In the genomic region with DNA sequence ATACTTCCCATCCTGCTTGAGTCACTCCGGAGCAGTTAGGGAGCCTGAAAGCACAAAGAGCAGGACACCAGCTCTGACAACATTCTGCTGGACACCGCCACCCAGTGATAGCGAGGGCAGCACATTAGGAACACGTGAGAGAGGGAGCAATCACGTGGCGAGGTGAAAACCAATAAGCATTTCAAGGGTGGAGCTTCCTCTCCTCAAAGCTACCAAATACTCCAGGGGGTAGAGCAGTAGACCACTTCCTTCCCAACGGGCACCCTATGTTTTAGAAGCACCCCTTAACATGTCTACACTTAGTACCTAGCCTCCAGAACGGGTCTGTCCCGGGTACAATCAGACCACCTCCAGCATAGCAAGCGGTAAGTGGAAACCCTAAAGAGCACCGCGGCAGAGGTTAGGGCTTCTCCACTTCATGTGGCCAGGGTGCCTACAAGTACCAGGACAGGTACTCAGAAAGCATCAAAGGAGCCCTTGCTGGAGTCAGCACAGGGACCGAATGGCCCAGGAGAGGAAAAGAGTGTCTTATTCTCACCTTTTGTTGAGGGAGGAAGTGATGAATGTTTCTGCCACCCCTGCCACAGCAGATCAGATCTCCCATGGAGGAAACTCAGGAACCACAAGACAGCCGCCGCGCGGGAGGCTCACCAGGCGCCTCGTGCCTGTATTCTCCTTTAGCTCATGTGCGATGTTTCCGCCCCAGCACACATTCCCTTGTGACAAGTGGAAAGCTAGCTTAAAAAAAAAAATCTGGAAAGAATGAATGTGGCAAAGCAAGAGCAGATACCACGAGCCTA, we compare ENCODE assay signal across 11 mouse cellular contexts. TPM values are rescaled to one million over a fixed set of nuclear protein-coding genes. Genes with fewer than 3 reads are reported as not detected.
DNase-seq lines count a peak whose midpoint lies in the region; ATAC-seq and TF ChIP-seq lines count a peak whose summit lies in the region.
"Had no signal": no experiment of that assay in that cellular context is flagged by ENCODE, and none has a peak within 500 bp of the region (broad histone marks: within the 10 kb centered on the region; RNA-seq: fewer than 3 reads in every experiment).

No protein-coding gene starts in this region.

- no peak overlapping the region for H3K27ac ChIP-seq in heart, embryonic 16.5 days (ENCODE audit: low read length)
- H3K27ac ChIP-seq in hindbrain, embryonic 12.5 days = no peak overlapping the region

- H3K9me3 ChIP-seq in heart, embryonic 16.5 days (replicated peaks; ENCODE audit: control insufficient read depth, low read length) = no peaks in the 10 kb centered on the region
- H3K9me3 ChIP-seq in hindbrain, embryonic 12.5 days (replicated peaks) = no peaks in the 10 kb centered on the region

- peak; percentile 62 to 69 for DNase-seq in CD8-positive naive resting alpha-beta T cell, adult 2 months (ENCODE audit: low read depth in 2 of 2, low spot score in 2 of 2)
- no peak for DNase-seq in ovary, postnatal 10 days (ENCODE audit: low spot score)
- DNase-seq in cerebellum, adult 11-12 months = no peak
- no peak for DNase-seq in cerebellum, postnatal 25 days
- DNase-seq: layer of hippocampus, postnatal 36 days; midbrain, embryonic 14.5 days had no signal

- no peak overlapping the region for H3K9ac ChIP-seq in heart, embryonic 16.5 days (ENCODE audit: low read length)
- no peak overlapping the region for H3K9ac ChIP-seq in hindbrain, embryonic 12.5 days

- no peaks in the 10 kb centered on the region for H3K36me3 ChIP-seq in C2C12 (ENCODE audit: control insufficient read depth, insufficient read depth)
- no peaks in the 10 kb centered on the region for H3K36me3 ChIP-seq in heart, embryonic 16.5 days (ENCODE audit: control insufficient read depth, insufficient read depth)
- H3K36me3 ChIP-seq in hindbrain, embryonic 12.5 days = no peaks in the 10 kb centered on the region

- no peak overlapping the region for H3ac ChIP-seq in C2C12 (ENCODE audit: control insufficient read depth, insufficient read length, low read depth)

- no peaks in the 10 kb centered on the region for H3K79me3 ChIP-seq in C2C12 (ENCODE audit: low read depth)

- ATAC-seq in heart, embryonic 16.5 days (replicated peaks; ENCODE audit: extremely low read depth, insufficient read depth, low FRiP score) = peak; percentile 52
- peak; percentile 92 for ATAC-seq in monocyte, adult 5-6 weeks (replicated peaks; ENCODE audit: insufficient number of reproducible peaks, low FRiP score, low TSS enrichment, poor library complexity, severe bottlenecking)
- ATAC-seq in hindbrain, embryonic 12.5 days (ENCODE audit: low FRiP score) = no peak
- ATAC-seq: forebrain, embryonic 16.5 days had no signal

- H3K79me2 ChIP-seq in C2C12 (ENCODE audit: control insufficient read depth, insufficient read depth) = no peaks in the 10 kb centered on the region

- TF ChIP-seq CTCF in C2C12 (IDR thresholded peaks at IDR 0.05; ENCODE audit: control insufficient read depth, insufficient read depth, insufficient read length) = no peak

- no peaks in the 10 kb centered on the region for H3K4me1 ChIP-seq in heart, embryonic 16.5 days (ENCODE audit: control insufficient read depth, insufficient read depth, low read length)
- H3K4me1 ChIP-seq in hindbrain, embryonic 12.5 days = 0 out of 2 replicates have a peak, but pooled peaks cover 4% of the 10 kb centered on the region

- 45% methylated on average over 22 of the region's 22 CpGs for WGBS in heart, embryonic 16.5 days
- 67% methylated on average over 22 of the region's 22 CpGs for WGBS in hindbrain, embryonic 12.5 days

- no peak overlapping the region for H3K4me3 ChIP-seq in C2C12 (ENCODE audit: insufficient read depth, poor library complexity, severe bottlenecking)
- peak overlapping the region; percentile 18; the same call in 1 of the 2 replicates for H3K4me3 ChIP-seq in heart, embryonic 16.5 days (ENCODE audit: low read length)
- H3K4me3 ChIP-seq in hindbrain, embryonic 12.5 days = no peak overlapping the region

- H3K4me2 ChIP-seq in heart, embryonic 16.5 days (ENCODE audit: low read depth, low read length) = peak overlapping the region; percentile 46
- no peak overlapping the region for H3K4me2 ChIP-seq in hindbrain, embryonic 12.5 days (replicated peaks)

- no peaks in the 10 kb centered on the region for H3K27me3 ChIP-seq in C2C12 (ENCODE audit: control insufficient read depth, insufficient read depth, insufficient read length)
- H3K27me3 ChIP-seq in heart, embryonic 16.5 days (ENCODE audit: control insufficient read depth, insufficient read depth, low read length) = no peaks in the 10 kb centered on the region
- no peaks in the 10 kb centered on the region for H3K27me3 ChIP-seq in hindbrain, embryonic 12.5 days

TF ChIP-seq in C2C12, 6 proteins besides CTCF, POLR2A, EP300 and RAD21:
- TF ChIP-seq USF1 (IDR thresholded peaks at IDR 0.05; ENCODE audit: low read depth) (peak; percentile 47), MYOG (IDR thresholded peaks at IDR 0.05; ENCODE audit: control insufficient read depth, extremely low read depth, insufficient read length) (no peak)

RNA-seq across cellular contexts. Expression of gene Papolg, which starts 48.8 kb away (rescaled TPM):
- 2.7 TPM for polyA plus RNA-seq in C2C12 (2012; fragmentation: generic; extraction: Trizol)
- polyA plus RNA-seq in heart, embryonic 16.5 days (2015; fragmentation: Nextera tagmentation; extraction: Ambion mirVana) = 9.1 and 9.5 TPM in 2 replicates
- 37.7 to 56.4 TPM (median 38.9 TPM) in 3 replicates for total RNA-seq in monocyte, adult 5-6 weeks (2017)
- polyA plus RNA-seq in hindbrain, embryonic 12.5 days (2016; fragmentation: Nextera tagmentation; extraction: Ambion mirVana) = 27.7 and 29.0 TPM in 2 replicates

Comparison
In these comparisons a context has a peak if more than half of its experiments do, and no peak if none do; other contexts are left out.
1. DNase-seq: peak in CD8-positive naive resting alpha-beta T cell, adult 2 months (2 of 2); none in ovary, postnatal 10 days (single experiment), cerebellum, adult 11-12 months (single experiment) and cerebellum, postnatal 25 days (0 of 2).